Mouse (Mus musculus): ENCODE measurements at regions not wholly inside any gene's neighbourhood (a gene's known extent, or its start where the extent isn't known, plus 50 kb on each side); places are given as distances from the start of the nearest gene placed in this dataset.
"Not testable (repeated sequence)": the region's sequence is repeated elsewhere in the genome, so short reads cannot be mapped to it uniquely, and the experiment has no call there.

DNA sequence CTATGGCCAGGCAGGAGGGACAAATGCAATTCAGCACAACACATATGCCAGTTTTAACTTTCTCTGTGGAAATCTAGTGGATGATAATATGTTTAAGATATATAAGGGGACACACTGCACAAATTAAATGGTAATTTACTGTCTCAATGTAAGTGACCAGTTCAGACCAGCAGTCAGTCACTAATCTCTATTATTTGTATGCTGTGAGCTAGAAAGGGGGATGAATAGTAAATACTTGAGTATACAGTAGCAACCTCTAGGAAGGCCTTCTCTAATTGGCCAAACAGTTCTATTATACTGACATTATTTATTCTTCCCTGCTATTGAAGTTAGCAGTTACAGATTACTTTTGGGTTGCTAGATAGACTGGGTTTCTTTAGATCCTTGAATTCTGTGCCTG, 391.2 kb downstream of the Fign start:
- DNase-seq = no peak

DNA sequence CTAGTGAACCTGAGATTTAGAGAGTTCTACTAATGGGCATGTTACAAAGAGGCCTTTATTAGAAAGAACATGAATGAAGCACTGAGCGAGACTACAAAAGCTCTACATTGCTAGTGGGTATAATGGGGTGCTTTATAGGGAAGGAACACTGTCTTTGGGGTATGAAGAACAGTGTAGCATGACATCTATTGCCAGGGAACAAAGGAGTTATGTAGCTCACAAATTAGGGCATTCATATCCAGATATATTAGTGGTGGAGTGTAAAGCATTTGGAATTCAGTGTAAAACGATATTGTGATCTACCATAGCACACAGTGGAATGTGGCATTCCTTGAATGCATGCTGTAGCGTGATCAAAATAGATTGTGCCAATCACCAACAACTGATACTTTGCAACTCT, 391.7 kb downstream of the Fign start:
- DNase-seq = no peak

DNA sequence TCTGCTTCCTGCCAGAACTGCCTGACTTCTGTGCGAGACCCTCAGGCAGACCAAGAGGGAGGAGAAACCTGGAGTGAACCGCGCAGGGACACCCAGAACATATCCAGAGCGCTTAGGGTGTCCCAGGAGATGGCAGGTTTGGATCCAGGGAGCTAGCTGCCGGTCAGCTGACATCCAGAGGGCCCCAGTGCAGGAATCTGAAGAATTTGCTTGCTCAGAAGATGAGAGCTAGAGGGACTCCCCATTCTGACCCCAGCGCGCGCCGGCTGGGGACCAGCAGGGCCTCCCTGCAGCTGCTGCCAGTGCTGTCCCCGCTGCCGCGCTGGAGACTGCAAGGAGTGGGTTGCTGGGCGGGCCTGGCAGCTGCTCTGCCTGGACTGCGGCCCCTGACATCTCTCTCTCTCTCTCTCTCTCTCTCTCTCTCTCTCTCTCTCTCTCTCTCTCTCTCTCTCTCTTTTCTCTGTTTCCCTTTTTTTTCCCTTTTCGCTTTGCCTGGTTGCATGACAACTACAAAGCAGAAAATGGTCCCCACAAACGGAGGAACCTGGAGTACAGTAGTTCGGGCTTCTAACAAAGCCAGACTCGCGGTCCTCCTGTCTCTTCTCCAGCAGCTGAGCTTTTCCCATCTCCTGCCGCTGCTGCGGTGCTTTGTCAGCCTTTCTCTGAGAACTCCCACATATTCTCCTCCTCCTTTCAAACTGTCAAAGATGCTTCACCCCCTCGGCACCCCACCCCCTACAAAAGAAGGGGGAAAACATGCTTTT, 395.3 kb downstream of the Fign start:
- DNase-seq = peak; percentile 50

DNA sequence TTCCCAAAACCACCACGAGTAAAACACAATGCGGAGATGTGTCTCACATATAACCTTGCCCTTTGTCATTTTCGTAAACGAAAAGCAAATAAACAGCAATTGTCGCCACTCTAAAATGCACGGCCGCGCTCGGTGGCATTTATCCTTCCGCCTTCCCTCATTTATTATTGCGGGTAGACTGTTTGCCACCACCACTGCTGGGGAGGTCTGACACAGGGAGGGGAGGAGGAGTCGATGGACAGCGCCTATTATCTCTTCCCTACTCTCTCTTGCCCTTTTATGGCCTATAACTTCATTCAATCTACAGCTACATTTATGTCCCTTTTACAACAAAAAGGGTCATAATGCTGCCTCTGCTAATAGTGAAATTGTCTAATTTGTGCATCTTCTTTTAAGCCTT, 396.0 kb downstream of the Fign start:
- no peak for DNase-seq

DNA sequence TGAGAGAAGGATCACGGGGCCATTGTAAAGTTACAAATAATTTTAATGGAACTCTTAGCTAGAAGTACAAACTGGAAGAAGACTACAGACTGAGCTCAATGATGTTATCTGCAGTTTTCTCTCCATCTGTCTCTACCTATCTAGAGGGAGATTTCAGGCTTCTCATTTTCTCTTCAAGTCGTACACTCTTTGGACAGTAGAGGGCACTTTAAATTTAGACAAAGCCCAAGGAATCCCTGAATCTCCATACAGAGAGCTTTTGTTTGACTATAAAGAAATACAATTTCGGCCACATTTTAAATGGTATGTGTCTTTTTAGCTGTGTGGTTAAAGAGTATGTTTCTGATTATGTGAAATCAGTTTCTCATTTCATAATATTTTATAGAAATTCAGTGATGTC, 397.6 kb downstream of the Fign start:
- no peak for DNase-seq

DNA sequence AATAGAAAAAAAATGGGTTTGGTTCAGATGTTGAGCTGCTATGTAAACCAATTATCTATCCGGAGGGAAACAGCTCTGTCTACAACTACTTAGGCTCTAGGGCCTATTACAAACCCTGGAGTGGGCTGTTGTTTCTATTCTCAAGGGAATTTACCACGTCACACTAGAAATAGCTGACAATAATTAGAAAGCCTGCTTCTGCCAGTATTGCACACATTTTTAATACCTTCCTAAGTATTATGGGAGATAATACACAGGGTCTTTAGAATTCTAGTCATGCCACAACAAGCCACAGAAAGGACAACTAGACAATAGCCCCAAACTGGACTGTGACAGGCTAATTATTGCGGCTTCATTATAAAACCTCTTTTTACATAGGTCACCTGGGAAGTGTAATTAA, 428.1 kb downstream of the Fign start:
- no peak for DNase-seq

DNA sequence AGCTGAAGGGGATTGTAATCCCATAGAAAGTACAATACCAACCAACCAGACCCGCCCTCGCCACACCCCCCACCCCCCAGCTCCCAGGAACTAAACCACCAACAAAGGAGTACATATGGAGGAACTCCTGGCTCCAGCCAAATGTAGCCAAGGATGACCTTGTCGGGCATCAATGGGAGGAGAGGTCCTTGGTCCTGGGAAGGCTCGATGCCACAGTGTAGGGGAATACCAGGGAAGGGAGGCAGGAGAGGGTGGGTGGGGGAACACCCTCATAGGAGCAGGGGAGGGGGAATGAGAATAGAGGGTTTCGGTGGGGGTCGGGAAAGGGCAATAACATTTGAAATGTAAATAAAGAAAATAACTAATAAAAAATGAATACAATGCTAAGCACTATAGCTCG, 429.1 kb downstream of the Fign start:
- no peak for DNase-seq

DNA sequence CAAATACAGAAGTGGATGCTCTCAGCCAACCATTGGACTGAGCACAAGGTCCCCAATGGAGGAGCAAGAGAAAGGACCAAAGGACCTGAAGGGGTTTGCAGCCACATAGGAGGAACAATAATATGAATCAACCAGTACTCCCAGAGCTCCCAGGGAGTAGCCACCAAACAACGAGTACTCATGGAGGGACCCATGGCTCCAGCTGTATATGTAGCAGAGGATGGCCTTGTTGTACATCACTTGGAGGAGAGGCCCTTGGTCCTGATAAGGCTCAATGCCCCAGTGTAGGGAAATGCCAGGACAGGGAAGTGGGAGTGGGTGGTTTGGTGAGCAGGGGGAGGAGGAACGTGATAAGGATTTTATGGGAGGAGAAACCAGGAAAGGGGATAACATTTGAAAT, 437.9 kb downstream of the Fign start:
- not testable (repeated sequence) for DNase-seq

Measured in kidney, adult 18-20 months (tissue).